Mouse (Mus musculus) spleen, postnatal 10 days (tissue): ENCODE results near the gene Bicral.
"Not testable (repeated sequence)": the region's sequence is repeated elsewhere in the genome, so short reads cannot be mapped to it uniquely, and the experiment has no call there.

Experiments
- DNase-seq, 2 experiments: peaks; one replicate each; pipeline ENCODE4 v3.0.0; 2021 to 2022; ENCODE audit warnings: low spot score in 2 of 2

The Bicral gene

GRCm38 (mm10) chr17:46875626-46876025 is 17.3 kb upstream of the Bicral start:
- peak in 1 of 2 experiments; percentile 47 for DNase-seq

- no peak for DNase-seq
Observed at GRCm38 (mm10) chr17:46874133-46874532, 15.9 kb upstream of the Bicral start.

GRCm38 (mm10) chr17:46872806-46873205 is 14.5 kb upstream of the Bicral start:
- no peak for DNase-seq

GRCm38 (mm10) chr17:46870913-46871312 is 12.6 kb upstream of the Bicral start:
- DNase-seq = no peak

- DNase-seq = peak in 1 of 2 experiments; percentile 37
Observed at GRCm38 (mm10) chr17:46870204-46870798, 12.0 kb upstream of the Bicral start.

- no peak for DNase-seq
Observed at GRCm38 (mm10) chr17:46866836-46867235, 8.6 kb upstream of the Bicral start.

GRCm38 (mm10) chr17:46864566-46865195 is 6.4 kb upstream of the Bicral start:
- DNase-seq = no peak

GRCm38 (mm10) chr17:46860120-46860519 is 1.8 kb upstream of the Bicral start:
- no peak for DNase-seq

- DNase-seq = no peak
Observed at GRCm38 (mm10) chr17:46858749-46859444, 615 bp upstream of the Bicral start.

- DNase-seq = peak in 1 of 2 experiments; percentile 81
Observed at GRCm38 (mm10) chr17:46857361-46857902, 850 bp downstream of the Bicral start.

- peak; percentile 86 to 89 for DNase-seq
Observed at GRCm38 (mm10) chr17:46856471-46857360, 1.6 kb downstream of the Bicral start.

GRCm38 (mm10) chr17:46856107-46856388 is 2.2 kb downstream of the Bicral start:
- DNase-seq = no peak

- peak; percentile 31 to 52 for DNase-seq
Observed at GRCm38 (mm10) chr17:46855328-46856106, 2.8 kb downstream of the Bicral start.

- DNase-seq = no peak
Observed at GRCm38 (mm10) chr17:46854640-46855110, 3.6 kb downstream of the Bicral start.

GRCm38 (mm10) chr17:46854096-46854495 is 4.2 kb downstream of the Bicral start:
- DNase-seq = no peak

GRCm38 (mm10) chr17:46853281-46853680 is 5.0 kb downstream of the Bicral start:
- DNase-seq = peak in 1 of 2 experiments; percentile 41

GRCm38 (mm10) chr17:46852725-46853124 is 5.6 kb downstream of the Bicral start:
- DNase-seq = peak in 1 of 2 experiments; percentile 61

GRCm38 (mm10) chr17:46847206-46847605 is 11.1 kb downstream of the Bicral start:
- DNase-seq = no peak

GRCm38 (mm10) chr17:46846573-46846972 is 11.7 kb downstream of the Bicral start:
- not testable (repeated sequence) for DNase-seq

GRCm38 (mm10) chr17:46845262-46845661 is 13.0 kb downstream of the Bicral start:
- no peak for DNase-seq

GRCm38 (mm10) chr17:46844811-46845210 is 13.5 kb downstream of the Bicral start:
- DNase-seq = no peak
